Mouse (Mus musculus) kidney, postnatal 25 days (tissue): ENCODE measurements around the gene D630003M21Rik.

Experiments
- DNase-seq, 2 experiments: peaks; one replicate each; pipeline ENCODE4 v3.0.0; 2021; ENCODE audit warnings: mixed read lengths in 2 of 2

Gene D630003M21Rik

GRCm38 (mm10) chr2:158233106-158233505 lies 4.1 kb upstream of the D630003M21Rik start:
- DNase-seq, result no peak

- no peak for DNase-seq
These were observed 3.4 kb upstream of the D630003M21Rik start for GRCm38 (mm10) chr2:158232414-158232813.

DNA sequence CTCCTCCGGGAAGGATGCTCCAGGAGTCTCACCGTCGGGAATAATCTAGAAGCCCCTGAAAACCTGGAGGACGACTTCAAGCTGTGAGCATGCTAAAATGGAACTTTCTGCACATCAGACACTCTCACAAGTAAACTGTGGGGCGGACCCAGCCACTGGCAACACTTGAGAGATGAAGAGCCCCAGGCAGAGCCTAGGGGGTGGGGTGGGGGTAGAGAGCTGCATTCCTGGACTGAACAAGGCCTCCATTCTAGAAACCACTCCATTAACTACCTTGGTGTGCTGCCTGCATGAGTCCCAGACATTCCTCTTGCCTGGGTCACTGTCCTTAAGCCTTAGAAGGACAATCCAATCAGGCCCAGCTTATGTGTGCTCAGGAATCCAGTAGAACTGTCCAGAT lies 2.0 kb upstream of the D630003M21Rik start:
- DNase-seq, result no peak

GRCm38 (mm10) chr2:158230617-158231016 lies 1.6 kb upstream of the D630003M21Rik start:
- DNase-seq, result no peak

DNA sequence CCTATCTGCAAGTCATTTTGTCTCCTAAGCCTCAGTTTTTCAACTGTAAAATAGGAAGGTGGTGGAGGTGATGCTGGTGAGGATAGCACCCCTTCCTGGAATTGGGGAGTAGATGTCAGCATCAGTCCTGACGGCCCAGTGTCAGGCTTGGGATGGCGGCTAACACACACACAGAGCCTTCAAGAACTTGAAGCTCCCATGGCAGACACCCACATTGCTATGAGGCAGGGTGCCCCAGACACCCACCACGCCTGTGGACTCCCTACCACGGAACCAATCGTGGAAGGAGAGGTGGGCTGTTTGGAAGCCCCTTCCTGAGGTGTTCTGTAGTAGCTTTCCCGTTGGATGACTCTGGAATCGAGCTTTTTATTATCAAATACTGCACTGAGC lies 476 bp upstream of the D630003M21Rik start:
- no peak for DNase-seq

DNA sequence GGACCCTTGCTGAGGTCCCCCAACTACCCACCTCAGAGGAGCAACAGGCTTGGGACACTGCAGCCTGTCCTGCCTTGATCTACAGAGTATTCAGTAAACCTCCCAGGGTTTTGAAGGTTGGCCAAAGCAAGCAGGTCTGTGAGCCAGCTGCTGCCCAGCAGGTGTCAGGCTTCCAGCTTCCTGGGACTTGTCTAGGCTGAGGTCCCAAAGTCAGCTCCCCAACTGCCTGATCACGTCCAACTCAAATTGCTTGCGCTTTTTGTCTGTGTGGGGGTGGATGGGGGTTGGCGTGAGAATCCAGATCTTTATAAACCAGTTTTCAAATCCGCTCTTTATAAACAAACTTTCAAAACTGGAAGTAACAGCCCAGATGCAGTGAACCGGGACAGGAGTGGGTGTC lies 3.7 kb downstream of the D630003M21Rik start:
- DNase-seq, result peak; percentile 65 to 76

DNA sequence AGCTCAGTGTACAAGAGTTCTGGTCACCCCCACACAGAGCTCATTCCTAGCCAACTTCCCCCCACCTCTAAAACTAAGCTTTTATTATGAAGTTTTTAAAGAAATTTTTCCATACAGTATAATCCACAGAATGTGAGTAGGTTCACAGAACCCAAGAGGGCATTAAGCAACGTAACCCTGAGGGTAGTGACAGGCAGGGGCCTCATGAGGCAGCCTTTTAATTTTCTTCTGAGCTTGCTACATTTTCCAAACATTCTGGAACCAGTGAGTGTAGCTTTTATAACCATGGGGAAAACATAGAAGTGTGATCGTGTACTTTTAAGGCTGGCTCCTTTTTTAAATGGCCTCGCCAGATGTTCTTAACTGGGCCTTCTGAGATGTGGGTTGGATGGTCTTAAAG lies 5.5 kb downstream of the D630003M21Rik start:
- no peak for DNase-seq

DNA sequence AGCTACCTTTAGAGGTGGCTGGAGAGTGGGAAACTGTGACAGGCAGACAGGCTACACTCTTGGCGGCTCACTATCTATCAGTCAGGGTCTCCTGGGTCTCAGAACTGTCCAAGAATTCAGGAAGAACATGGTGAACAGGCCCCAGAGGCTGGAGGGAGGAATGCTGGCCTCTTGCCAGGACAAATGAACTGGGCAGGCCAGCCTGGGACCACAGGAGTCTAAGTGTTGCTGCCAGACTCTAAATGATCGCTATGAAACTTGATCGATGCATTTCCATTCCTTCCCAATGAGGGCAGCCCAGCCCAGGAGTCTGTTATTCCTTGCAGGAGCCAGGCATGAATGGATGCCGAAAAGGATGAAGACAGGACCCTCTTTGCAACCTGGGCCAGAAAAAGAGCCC lies 6.4 kb downstream of the D630003M21Rik start:
- peak in 1 of 2 experiments; percentile 50 for DNase-seq

DNA sequence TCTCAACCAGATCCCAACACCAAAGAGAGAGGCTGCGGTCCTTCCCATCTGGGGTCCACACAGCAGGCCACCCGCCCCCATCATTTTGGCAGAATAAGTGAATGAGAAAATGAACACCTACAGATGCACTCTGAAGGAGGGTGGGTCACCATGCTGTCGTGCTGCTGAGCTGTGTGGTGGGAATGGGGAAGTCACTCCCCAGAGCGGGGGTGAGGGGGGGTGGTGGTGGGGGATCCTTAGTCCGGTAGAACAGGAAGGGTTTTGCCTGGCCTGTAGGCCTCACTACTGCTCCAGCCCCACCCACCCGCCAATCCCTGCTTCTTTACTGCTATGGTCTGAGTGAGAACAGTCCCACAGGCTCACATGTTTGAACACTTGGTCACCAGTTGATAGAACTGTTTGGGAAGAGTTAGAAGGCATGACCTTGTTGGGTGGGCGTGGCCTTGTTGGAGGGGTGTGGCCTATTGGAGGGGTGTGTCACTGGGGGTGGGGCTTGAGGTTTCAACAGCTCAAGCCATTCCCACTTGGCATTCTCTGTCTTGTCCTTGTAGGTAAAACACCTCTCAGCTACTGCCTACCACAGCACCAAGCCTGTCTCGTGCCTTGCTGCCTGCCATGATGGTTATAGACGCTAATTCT lies 7.5 kb downstream of the D630003M21Rik start:
- no peak for DNase-seq

GRCm38 (mm10) chr2:158219562-158219961 lies 9.5 kb downstream of the D630003M21Rik start:
- no peak for DNase-seq

DNA sequence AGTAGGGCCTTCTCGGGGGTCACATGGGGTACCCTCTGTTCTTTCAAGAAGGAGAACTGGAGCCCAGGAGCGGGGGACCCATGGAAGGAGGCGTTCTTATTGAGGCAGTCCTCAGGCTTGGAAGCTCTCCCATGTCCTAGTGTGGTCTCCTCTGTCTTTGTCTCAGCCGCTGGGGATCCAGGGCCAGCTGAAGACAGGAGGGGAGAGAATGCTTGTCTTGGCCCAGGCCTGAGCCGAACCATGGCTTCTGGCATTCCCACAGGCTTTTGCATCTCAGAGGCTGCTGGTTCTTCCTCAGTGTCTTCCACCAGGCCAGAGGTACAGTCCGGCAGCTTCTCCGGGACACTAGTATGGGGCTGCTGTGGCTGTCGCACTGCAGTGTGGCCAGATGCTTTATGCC lies 12.5 kb downstream of the D630003M21Rik start:
- no peak for DNase-seq

DNA sequence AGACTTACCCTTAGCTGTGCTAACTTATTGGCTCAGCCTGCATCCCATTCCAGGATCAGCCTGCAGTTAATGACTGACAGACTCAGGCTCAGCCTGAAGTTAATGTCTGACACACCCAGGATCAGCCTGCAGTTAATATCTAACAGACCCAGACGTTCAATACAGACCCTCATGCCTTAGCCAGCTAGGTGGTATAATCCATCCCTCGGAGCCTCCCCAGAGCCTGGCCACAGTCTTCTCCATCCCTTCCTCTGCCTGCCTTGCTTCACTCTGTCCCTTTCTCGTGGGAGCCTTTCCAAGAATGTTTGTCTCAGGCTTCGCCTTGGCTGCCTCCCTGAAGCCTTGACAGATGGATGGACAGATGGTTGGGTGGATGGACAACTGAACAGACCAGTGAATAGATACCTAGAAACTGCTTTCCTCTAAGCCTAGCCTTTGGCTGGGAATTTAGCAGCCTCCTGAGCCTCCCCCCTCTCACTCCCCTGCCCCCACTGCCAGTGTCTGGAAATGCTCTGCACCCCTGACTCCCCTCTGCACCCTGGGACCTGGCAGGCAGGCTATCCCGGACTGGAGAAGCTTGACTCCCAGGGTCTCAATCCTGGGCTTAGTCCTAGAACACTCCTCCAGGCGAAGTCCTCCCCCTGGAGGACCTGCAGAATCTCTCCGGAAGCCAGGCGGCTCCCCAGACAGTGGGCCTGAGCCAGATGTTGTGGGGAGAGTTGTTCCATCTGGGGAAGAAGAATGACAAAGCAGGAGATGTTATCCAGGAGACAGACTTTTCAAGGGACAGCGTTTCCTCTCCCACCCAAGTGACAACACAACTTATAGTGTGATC lies 13.5 kb downstream of the D630003M21Rik start:
- DNase-seq, result peak; percentile 60 to 80

GRCm38 (mm10) chr2:158211764-158212471 lies 17.1 kb downstream of the D630003M21Rik start:
- peak in 1 of 2 experiments; percentile 30 for DNase-seq

GRCm38 (mm10) chr2:158210958-158211357 lies 18.1 kb downstream of the D630003M21Rik start:
- DNase-seq, result no peak

DNA sequence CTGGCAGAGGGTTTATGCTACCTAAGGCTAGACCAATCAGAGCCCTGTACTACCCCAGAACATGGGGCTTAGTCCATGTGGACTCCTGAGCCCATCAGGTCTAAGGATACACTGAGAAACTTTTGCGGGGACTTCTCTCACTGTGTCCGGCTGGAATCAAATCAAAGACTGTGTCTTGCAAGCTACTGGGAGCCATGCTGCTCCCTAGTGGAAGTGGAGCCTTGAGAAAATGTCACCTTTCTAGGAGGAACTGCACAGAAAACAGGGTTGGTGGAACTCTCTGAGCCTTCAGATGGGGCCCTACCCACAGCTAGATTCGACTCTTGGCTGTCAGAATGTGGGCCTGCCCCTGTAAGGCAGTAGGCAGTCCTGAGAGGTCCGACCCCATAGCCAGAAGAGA lies 18.5 kb downstream of the D630003M21Rik start:
- peak; percentile 55 to 74 for DNase-seq

- peak in 1 of 2 experiments; percentile 18 for DNase-seq
These were observed 19.2 kb downstream of the D630003M21Rik start for GRCm38 (mm10) chr2:158209776-158210175.

DNA sequence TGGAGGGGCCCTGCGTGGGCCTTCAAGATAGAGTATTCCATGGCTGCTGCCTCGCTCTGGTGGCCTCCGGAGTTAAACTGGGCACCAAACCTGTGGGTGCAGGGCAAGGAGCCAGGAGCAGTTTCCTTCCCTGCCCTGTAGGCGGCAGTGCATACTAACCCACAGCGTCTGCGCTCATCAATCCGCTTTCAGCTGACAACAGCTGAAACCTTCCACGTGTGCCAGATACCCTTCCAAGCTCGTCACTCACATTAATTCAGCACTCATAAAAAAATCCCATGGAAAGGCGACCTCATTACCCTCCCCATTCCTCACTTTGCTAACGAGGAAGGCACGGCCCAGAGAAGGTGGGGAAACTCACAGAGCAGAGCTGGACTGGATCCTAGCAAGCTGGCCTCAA lies 21.2 kb downstream of the D630003M21Rik start:
- peak; percentile 79 to 81 for DNase-seq

DNA sequence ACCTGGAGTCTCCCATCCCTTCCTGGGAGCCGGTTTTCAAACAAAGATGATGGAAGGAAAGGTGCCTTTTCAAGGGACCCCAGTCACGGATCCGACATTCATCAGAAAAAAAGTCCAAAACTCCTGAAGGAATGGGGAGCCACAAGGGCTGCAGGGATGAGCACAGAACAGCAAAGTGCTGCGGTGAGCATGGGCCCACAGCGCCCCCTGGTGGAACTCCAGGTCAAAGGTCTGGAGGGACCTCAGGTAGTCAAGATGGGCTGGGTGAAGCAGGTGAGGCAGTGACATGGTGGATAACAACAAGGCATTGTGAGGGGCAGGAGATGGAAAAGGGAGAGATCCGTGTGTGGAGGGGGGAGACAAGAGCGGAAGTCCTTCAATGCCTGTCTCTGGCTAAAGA lies 24.9 kb downstream of the D630003M21Rik start:
- DNase-seq, result peak; percentile 83 to 87

DNA sequence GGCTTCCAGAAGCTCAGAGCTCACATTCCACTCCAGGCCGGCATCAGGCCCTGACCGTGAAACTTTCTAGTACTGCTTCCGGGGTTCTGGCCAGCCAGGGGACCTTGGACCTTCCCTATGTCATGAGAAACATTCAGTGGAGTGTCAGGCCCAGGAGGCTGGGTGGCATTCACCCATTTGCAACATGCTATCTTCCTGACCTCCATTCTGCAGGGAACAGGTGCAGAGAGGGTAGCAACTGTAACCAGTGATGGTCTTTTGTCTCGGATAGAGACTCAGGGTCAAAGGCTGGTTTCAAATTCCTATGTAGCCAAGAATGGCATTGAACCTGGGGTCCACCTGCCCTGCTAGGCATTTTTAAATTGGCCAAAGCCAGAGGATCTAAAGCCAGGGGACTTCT lies 25.3 kb downstream of the D630003M21Rik start:
- no peak for DNase-seq

DNA sequence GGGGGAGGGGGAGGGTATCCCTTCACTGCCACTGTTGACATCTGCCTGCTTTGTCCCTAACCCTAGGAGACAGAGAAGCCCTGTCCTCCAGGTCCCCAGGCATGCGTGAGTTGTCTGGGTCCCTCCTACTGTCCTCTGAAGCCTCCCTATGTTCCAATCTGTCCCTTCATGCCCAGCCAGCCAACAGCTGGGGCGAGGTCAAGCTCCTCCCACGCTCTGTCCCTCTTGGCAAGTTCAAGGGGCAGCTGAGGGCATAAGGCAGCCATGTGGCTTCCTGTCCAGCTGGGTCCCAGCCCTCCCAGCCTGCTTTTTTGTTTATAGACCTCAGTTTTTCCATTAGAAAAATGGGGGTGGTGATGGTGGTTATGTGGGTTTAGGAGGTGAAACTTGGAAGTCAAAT lies 29.7 kb downstream of the D630003M21Rik start:
- peak; percentile 25 to 77 for DNase-seq

DNA sequence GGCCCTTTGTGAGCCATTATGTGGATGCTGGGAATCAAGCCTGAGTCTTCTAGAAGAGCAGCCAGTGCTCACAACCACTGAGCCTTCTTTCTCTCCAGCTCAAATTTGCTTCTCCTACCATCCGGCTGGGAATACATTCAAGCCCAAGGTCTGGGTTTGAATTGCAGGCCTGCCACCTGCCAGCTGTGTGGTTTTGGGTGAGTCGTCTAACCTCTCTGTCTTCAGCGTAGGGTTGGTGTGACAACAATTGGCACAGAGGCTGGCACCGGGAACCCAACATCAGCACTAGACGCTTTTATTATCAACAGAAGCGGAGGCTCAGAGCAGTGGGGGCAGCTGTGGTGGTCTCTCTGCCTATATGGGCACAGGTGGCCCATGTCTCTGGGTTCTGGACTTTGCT lies 30.2 kb downstream of the D630003M21Rik start:
- DNase-seq, result no peak

GRCm38 (mm10) chr2:158197971-158198370 lies 31.1 kb downstream of the D630003M21Rik start:
- DNase-seq, result no peak

DNA sequence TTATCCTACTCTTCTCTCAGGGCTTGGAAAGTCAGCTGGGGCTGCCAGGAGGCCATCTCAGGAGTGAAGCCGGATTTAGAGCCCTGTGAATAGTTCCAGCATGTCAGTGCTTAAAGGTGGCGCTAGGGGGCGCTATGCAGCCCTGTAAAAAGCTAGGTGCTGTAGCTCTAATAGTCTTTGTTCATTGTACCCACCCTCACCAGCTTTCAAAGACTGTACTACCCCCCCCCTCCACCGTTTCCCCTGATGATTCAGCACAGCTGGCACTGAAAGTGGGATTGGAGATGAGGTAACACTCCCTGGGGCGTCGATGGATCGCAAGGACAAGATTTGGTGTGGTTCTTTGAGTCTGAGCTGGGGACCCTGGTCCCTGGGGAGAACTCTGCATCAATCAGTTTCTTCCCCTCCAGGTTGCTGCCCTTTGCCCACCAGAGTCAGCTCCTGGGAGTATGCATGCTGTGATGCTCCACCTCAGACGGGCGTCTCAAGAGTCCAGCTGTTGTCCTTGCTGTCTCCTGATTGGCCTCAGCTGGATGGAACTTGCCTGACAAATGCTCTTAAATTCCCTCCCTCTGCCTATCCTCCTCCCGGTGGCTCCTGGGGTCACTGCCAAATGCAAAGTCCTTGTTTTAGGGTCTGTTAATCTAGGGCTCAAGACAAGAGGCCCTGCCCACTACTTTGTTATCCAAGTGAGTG lies 33.9 kb downstream of the D630003M21Rik start:
- DNase-seq, result peak; percentile 52 to 53
